Mouse (Mus musculus) gastrocnemius, postnatal 14 days (tissue): Measurements from ENCODE around the gene Hivep3. TPM values are rescaled to one million over a fixed set of nuclear protein-coding genes. Genes with fewer than 3 reads are reported as not detected.

ENCODE experiments used
- DNase-seq: peaks from one replicate; pipeline ENCODE4 v3.0.0; 2021; ENCODE audit warnings: mixed read lengths
- intact Hi-C: fragments of 180-260 bp; cut with DNase I; formaldehyde crosslinking; loops from one replicate; pipeline ENCODE4 v1.15.1; 2025; ENCODE audit warnings: low total_unique reads
- total RNA-seq, 2 experiments: library from RNA; stranded (reverse); gene quantifications; 2 replicates each; pipeline ENCODE4 v1.2.3; 2021

Gene Hivep3
- total RNA-seq, 2 experiments from 2014 or later: 2.9 to 3.0 TPM

DNA sequence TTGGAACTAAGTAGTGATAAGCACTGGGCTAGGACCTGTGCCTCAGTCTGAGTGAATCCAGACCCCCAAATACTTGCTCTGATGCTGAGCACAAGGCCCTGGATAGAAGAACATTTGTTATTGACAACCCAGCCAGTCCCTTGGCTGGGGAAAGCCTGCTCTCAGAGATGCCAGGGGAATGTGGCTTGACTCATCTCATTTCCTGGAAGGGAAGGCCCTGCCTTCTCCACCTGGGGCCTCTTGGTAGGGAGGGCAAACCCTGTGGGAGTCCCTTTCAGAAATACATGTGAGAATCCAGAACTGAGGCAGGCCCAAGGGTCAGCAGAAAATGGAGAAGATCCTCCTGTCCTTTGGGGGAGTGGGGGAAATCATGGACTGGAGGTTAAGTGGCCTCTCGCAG lies 294.1 kb downstream of the Hivep3 start:
- intact Hi-C loops: no loop called here
- no peak for DNase-seq

DNA sequence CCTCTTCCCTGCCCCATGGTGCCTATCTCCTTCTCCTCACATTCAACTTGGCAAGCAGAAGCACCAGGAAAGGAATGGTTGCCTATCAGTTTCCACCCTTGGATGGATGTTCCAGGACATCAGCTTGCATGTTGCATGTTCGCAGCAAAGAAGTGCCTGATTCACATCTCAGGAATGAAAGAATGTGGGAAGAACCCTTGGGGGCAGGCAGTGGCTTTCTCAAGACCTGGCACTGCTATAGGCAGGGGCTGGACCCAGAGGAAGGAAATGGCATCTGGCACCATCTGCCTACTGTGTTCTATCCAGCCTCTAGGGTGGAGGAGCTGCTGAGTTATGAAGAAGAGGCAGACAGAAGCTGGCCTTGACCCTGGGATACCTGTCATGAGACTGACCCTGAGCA lies 296.4 kb downstream of the Hivep3 start:
- no peak for DNase-seq
- intact Hi-C loops: no loop called here

- intact Hi-C loops: no loop called here
- DNase-seq: peak; percentile 34
Measured at GRCm38 (mm10) chr4:120032320-120032983, 298.9 kb downstream of the Hivep3 start.

DNA sequence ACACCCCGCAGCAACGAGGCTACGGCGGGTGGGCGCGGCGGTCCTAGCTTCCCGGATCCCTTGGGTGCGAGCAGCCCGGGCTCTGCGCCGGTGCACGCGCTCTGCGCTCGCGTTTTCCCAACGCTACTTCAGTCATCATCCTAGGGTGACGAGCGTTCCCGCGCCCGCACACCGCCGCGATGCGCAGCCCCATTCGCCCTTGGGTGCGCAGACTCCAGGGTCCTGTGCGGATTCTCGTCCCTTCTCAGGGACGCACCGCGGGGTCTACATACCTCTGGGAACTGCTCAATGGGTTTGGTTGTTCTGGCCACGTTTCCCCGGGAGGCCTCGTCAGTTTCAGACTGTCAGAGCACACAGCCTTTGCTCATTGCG lies 299.4 kb downstream of the Hivep3 start:
- intact Hi-C loops: no loop called here

DNA sequence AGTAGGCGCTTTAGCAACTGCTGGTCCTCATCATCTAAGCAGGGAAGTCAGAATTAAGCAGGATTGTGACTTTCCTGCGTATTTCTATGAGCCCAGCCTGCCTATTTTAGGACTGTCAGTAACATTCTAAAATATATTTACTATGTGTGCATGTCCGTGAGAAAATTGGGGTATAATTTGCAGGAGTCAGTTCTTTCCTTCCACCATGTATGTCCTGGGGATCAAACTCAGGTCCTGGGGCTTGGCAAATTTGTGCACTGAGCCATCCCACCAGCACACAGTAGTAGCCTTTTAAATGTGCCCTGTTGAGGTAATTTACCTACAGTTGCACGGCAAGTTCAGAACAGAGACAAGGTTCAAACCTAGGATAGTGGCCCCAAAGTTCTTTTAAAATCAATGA lies 302.7 kb downstream of the Hivep3 start:
- intact Hi-C loops: loop anchor here (5.0 kb wide), 1 partner anchor 79 kb away; no protein-coding TSS in a partner anchor
- no peak for DNase-seq

More for the DNA sequence above, 299.4 kb downstream of the Hivep3 start:
- no peak for DNase-seq

DNA sequence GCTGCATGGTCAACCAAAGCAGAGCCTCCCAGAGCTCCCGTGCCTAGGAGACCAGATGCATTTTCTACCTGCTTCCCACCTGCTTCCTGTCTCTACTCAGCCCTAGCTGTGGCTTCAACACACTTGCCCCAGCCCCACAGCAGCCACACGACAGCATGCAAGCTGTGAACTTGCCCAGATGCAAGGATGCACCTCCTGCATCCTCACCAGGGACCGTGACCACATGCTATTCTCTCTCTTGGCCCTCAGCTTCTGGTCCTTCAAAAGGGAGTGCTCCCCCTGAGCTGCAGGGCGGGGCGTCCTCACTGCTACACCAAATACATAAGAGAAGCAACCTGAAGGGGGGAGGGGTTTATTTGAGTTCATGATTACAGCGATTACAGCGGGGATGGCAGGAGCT lies 303.4 kb downstream of the Hivep3 start:
- no peak for DNase-seq
- intact Hi-C loops: loop anchor here (5.0 kb wide), 1 partner anchor 80 kb away; no protein-coding TSS in a partner anchor

- intact Hi-C loops: no loop called here
- DNase-seq: no peak
Measured at GRCm38 (mm10) chr4:120041520-120041919, 307.9 kb downstream of the Hivep3 start.

DNA sequence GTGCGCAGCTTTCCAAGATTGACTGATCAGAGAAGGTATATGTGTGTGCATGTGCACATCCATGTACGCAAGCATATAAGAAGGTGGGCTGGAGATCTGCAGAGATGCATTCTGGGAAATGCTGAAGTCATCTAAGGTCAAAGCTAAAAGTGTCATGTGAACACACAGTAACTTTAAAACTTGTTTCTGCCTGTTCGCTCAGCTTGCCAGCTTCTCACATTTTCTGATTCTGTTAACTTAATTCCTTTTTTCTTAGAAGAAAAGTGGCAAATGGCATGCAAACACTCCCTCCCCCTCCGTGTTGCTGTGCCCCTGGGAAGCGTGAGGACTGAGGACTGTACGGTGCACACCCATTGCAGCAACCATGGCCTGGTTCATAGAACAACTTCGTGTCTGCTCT lies 308.9 kb downstream of the Hivep3 start:
- intact Hi-C loops: no loop called here
- DNase-seq: no peak

DNA sequence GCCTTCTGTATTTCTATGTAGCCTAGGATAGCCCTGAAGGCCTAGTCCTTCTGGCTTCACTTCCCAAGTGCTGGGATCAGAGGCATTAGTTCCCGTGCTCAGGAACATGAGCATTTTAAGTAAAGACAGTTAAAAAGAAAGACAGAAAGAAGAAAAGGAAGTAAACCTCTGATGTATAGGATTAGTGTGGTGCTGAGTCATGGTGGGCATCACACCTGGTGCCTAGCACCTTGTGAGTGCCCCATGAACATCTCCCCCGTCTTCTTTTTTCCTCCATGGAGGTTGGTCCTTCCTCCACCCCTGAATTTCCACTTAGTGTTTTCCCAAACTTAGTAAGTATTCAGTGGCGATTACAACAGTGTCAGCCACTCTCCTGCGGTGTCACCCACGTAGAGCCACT lies 311.0 kb downstream of the Hivep3 start:
- intact Hi-C loops: no loop called here
- no peak for DNase-seq

DNA sequence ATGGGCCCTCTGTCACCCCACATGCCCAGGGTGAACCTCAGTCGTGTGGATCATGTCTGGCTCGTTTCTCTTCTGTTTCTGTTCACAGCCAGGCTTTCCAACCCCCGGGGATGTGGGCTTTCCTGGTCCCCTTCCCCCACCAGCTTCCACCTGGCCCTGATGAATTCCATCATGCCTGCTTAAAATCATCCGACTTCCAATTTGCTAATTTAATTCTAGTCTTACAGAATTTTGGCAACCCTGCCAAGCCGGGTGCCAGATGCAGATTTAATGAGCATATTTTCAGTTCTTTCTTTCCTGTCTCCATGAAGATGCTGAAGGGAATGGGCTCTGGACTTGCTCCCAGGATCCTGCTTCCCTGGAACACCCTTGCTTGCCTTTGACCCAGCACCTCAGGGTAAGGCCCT lies 311.6 kb downstream of the Hivep3 start:
- DNase-seq: no peak
- intact Hi-C loops: no loop called here

DNA sequence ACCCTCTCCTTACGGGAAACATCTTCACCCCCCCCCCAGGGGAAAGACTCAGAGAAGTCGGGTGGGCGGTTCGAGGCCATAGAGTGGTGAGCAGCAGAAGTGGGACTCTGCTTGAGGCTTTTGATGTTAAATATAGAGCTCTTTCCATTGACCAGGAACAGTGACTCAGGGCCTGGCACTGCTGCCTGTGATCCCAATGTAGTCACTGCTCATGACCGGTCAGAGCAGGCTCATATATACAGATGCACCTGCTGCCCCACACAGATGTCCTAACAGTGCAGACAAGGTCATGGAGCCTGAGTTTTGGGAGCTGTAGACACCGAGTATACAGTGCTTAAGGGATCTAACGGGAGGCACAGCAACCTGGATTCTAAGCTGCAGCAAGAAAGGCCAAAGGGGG lies 312.3 kb downstream of the Hivep3 start:
- no peak for DNase-seq

GRCm38 (mm10) chr4:120047060-120047459 lies 313.5 kb downstream of the Hivep3 start:
- intact Hi-C loops: no loop called here
- no peak for DNase-seq

More for the DNA sequence above, 312.3 kb downstream of the Hivep3 start:
- intact Hi-C loops: no loop called here

GRCm38 (mm10) chr4:120048274-120048673 lies 314.7 kb downstream of the Hivep3 start:
- intact Hi-C loops: no loop called here

GRCm38 (mm10) chr4:120049857-120050256 lies 316.3 kb downstream of the Hivep3 start:
- DNase-seq: no peak

More at GRCm38 (mm10) chr4:120048274-120048673, 314.7 kb downstream of the Hivep3 start:
- DNase-seq: no peak

DNA sequence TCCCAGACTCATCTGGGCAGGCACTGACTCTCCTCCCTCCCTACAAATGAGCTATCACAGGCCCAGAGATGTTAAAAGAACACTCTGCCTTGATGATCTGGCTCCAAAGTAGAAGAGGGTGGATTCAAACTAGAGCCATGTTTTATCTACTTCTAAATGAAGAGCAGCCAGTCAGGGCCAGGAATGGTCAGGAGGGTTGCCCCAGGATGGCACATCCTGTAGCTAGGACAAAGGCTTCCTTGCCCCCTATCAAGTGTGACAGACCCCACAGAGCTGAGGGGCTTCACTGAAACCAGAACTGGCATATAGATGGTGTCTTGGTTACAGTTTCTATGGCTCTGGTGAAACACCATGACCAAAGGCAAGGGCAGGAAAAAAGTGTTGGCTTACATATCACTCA lies 318.9 kb downstream of the Hivep3 start:
- intact Hi-C loops: no loop called here
- DNase-seq: no peak

More at GRCm38 (mm10) chr4:120049857-120050256, 316.3 kb downstream of the Hivep3 start:
- intact Hi-C loops: no loop called here

DNA sequence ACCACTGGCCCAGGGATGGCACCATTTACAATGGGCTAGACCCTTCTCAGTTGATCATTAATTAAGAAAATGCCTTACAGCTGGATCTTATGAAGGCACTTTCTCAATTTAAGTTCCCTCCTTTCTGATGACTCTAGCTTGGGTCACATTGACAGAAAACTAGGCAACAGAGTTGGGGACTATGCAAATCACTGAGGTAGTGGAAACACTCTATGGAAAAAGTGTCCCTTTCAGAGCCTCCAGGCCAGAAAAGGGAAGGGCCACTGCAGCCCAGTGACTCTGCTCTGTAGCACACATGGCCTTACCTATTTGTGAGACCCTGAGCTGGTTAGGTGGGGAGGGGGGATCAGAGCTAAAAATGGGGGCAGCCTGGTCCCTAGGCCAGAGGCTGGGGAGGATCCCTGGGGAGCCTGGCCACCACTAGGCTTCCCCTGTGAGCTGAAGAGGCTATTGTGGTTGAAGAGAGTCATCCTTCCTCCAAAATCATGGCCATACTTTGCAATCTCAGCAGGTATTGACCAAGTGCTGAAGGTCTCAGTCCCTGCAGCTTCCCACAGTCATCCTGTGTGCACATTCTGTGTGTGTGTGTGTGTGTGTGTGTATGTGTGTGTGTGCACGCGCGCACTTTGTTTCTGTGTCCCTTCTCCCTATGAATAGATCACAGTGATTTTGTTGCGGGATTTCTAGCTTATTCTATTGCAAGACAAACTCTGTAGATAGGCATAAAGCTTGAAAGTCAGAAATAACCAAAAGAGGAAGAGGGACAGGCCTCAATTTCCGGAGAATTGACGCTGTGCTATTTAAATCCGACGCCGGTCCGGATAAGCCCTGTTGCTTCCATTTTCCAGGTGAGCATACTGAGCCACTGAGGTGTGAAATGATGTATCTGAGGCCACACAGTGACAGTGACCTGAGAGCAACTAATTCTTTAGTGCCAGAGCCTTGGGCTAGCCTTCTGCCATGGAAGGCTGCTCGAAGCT lies 319.7 kb downstream of the Hivep3 start:
- no peak for DNase-seq
- intact Hi-C loops: no loop called here

- DNase-seq: no peak
- intact Hi-C loops: no loop called here
Measured at GRCm38 (mm10) chr4:120054145-120054544, 320.6 kb downstream of the Hivep3 start.

GRCm38 (mm10) chr4:120056451-120056850 lies 322.9 kb downstream of the Hivep3 start:
- intact Hi-C loops: no loop called here
- DNase-seq: no peak

- intact Hi-C loops: no loop called here
Measured at GRCm38 (mm10) chr4:120057529-120057928, 323.9 kb downstream of the Hivep3 start.

DNA sequence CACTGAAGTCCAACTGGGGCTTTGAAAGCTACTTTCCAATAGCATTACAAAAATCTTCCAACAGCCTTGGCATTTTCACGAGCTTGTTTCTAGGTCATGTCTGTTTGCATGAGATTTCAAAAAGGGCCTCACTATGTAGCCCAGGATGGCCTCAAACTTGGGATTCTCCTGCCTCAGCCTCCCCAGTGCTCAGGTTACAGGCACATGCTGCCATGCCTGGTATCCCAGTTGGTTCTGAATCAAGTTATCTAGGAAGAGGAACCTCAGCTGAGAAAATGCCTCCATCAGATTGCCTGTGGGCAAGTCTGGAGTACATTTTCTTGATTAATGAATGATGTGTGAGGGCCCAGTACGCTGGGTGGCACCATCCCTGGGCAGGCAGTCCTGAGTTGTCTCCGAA lies 324.6 kb downstream of the Hivep3 start:
- intact Hi-C loops: no loop called here
- DNase-seq: no peak

More at GRCm38 (mm10) chr4:120057529-120057928, 323.9 kb downstream of the Hivep3 start:
- DNase-seq: no peak
